Mouse (Mus musculus): Measurements from ENCODE around the gene Grid1.
A peak's percentile ranks its signal among the peaks of the same experiment; 100 is the strongest.

Grid1 gene

GRCm38 (mm10) chr14:34819919-34820652 lies at the start of gene Grid1:
Gene Grid1, plus strand, starts transcription at chr14:34820108.
- DNase-seq (ENCODE audit: low spot score in 2 of 2), result no peak

- DNase-seq (ENCODE audit: low spot score in 2 of 2), result no peak
Measured at GRCm38 (mm10) chr14:34770467-34770866, 49.4 kb upstream of the Grid1 start.

- DNase-seq (ENCODE audit: low spot score in 2 of 2), result no peak
Measured at GRCm38 (mm10) chr14:34771601-34772000, 48.3 kb upstream of the Grid1 start.

- no peak for DNase-seq (ENCODE audit: low spot score in 2 of 2)
Measured at GRCm38 (mm10) chr14:34772132-34772531, 47.8 kb upstream of the Grid1 start.

GRCm38 (mm10) chr14:34773681-34774080 lies 46.2 kb upstream of the Grid1 start:
- no peak for DNase-seq (ENCODE audit: low spot score in 2 of 2)

- no peak for DNase-seq (ENCODE audit: low spot score in 2 of 2)
Measured at GRCm38 (mm10) chr14:34774231-34774630, 45.7 kb upstream of the Grid1 start.

GRCm38 (mm10) chr14:34776719-34777385 lies 43.1 kb upstream of the Grid1 start:
- no peak for DNase-seq (ENCODE audit: low spot score in 2 of 2)

GRCm38 (mm10) chr14:34777810-34778209 lies 42.1 kb upstream of the Grid1 start:
- DNase-seq (ENCODE audit: low spot score in 2 of 2), result peak; percentile 33 to 34

- DNase-seq (ENCODE audit: low spot score in 2 of 2), result no peak
Measured at GRCm38 (mm10) chr14:34778760-34779159, 41.1 kb upstream of the Grid1 start.

GRCm38 (mm10) chr14:34793406-34794037 lies 26.4 kb upstream of the Grid1 start:
- no peak for DNase-seq (ENCODE audit: low spot score in 2 of 2)

- peak in 1 of 2 experiments; percentile 29 for DNase-seq (ENCODE audit: low spot score in 2 of 2)
Measured at GRCm38 (mm10) chr14:34810763-34811489, 9.0 kb upstream of the Grid1 start.

- DNase-seq (ENCODE audit: low spot score in 2 of 2), result no peak
Measured at GRCm38 (mm10) chr14:34811490-34811808, 8.5 kb upstream of the Grid1 start.

- DNase-seq (ENCODE audit: low spot score in 2 of 2), result no peak
Measured at GRCm38 (mm10) chr14:34816301-34816700, 3.6 kb upstream of the Grid1 start.

- DNase-seq (ENCODE audit: low spot score in 2 of 2), result no peak
Measured at GRCm38 (mm10) chr14:34818387-34818980, 1.4 kb upstream of the Grid1 start.

- DNase-seq (ENCODE audit: low spot score in 2 of 2), result no peak
Measured at GRCm38 (mm10) chr14:34819121-34819918, 588 bp upstream of the Grid1 start.

- DNase-seq (ENCODE audit: low spot score in 2 of 2), result no peak
Measured at GRCm38 (mm10) chr14:34820653-34821005, 721 bp downstream of the Grid1 start.

GRCm38 (mm10) chr14:34821131-34821790 lies 1.4 kb downstream of the Grid1 start:
- no peak for DNase-seq (ENCODE audit: low spot score in 2 of 2)

GRCm38 (mm10) chr14:34823136-34823535 lies 3.2 kb downstream of the Grid1 start:
- DNase-seq (ENCODE audit: low spot score in 2 of 2), result no peak

- DNase-seq (ENCODE audit: low spot score in 2 of 2), result no peak
Measured at GRCm38 (mm10) chr14:34824186-34824585, 4.3 kb downstream of the Grid1 start.

- no peak for DNase-seq (ENCODE audit: low spot score in 2 of 2)
Measured at GRCm38 (mm10) chr14:34825902-34826301, 6.0 kb downstream of the Grid1 start.

GRCm38 (mm10) chr14:34829831-34830230 lies 9.9 kb downstream of the Grid1 start:
- DNase-seq (ENCODE audit: low spot score in 2 of 2), result no peak

Data from natural killer cell, adult 2 months (primary cell).